Mouse (Mus musculus) embryonic fibroblast, embryonic 13.5 days (primary cell): Measurements from ENCODE around the gene Wdr92.
"Not testable (repeated sequence)": the region's sequence is repeated elsewhere in the genome, so short reads cannot be mapped to it uniquely, and the experiment has no call there.

ENCODE experiments used
- CTCF ChIP-seq: IDR thresholded peaks from 2 replicates; pipeline ENCODE4 v1.5.1; 2011; ENCODE audit warnings: mild to moderate bottlenecking, control low read depth, low read length, moderate library complexity, borderline replicate concordance; ENCODE audit not compliant: insufficient read depth
- POLR2A ChIP-seq: IDR thresholded peaks from 2 replicates; pipeline ENCODE4 v1.6.1; 2011; ENCODE audit warnings: low read depth, mild to moderate bottlenecking, control low read depth, low read length, moderate library complexity

DNA sequence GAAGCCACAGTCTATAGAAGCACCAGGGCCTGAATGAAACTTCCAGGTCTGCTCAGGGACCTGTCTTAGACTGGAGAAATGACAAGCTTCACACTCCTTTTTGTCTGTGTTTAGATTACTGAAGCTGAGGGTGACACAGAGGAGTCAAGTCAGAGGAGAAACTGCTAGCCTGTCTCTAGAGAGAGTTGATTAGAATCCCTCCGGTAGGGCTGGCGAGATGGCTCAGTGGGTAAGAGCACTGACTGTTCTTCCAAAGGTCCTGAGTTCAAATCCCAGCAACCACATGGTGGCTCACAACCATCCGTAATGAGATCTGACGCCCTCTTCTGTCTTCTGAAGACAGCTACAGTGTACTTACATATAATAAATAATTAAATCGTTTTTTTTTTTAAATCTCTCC, 56.7 kb downstream of the Wdr92 start:
- TF ChIP-seq CTCF, POLR2A: not testable (repeated sequence)
